Mouse (Mus musculus) right cerebral cortex, postnatal 4 days (tissue): ENCODE data around the gene Cnot11.
A peak's percentile ranks its signal among the peaks of the same experiment; 100 is the strongest.

ENCODE experiments used
- DNase-seq: peaks from one replicate; pipeline ENCODE4 v3.0.0-alpha.2; 2022

Gene Cnot11

GRCm38 (mm10) chr1:39535515-39536311, 921 bp downstream of the Cnot11 start:
- peak; percentile 95 for DNase-seq

GRCm38 (mm10) chr1:39536701-39537100, 1.9 kb downstream of the Cnot11 start:
- DNase-seq = no peak

GRCm38 (mm10) chr1:39537631-39538380, 3.0 kb downstream of the Cnot11 start:
- DNase-seq = no peak

- no peak for DNase-seq
Measured at GRCm38 (mm10) chr1:39540592-39540991, 5.8 kb downstream of the Cnot11 start.

GRCm38 (mm10) chr1:39545589-39545988, 10.8 kb downstream of the Cnot11 start:
- no peak for DNase-seq

GRCm38 (mm10) chr1:39546160-39546866, 11.5 kb downstream of the Cnot11 start:
- no peak for DNase-seq

GRCm38 (mm10) chr1:39547238-39547637, 12.4 kb downstream of the Cnot11 start:
- no peak for DNase-seq

- no peak for DNase-seq
Measured at GRCm38 (mm10) chr1:39549831-39550230, 15.0 kb downstream of the Cnot11 start.

GRCm38 (mm10) chr1:39555556-39556415, 21.0 kb downstream of the Cnot11 start:
- DNase-seq = no peak

- no peak for DNase-seq
Measured at GRCm38 (mm10) chr1:39559009-39559408, 24.2 kb downstream of the Cnot11 start.

GRCm38 (mm10) chr1:39561920-39562319, 27.1 kb downstream of the Cnot11 start:
- DNase-seq = no peak

- no peak for DNase-seq
Measured at GRCm38 (mm10) chr1:39563161-39563560, 28.4 kb downstream of the Cnot11 start.

GRCm38 (mm10) chr1:39564603-39565002, 29.8 kb downstream of the Cnot11 start:
- DNase-seq = no peak

- no peak for DNase-seq
Measured at GRCm38 (mm10) chr1:39568079-39568478, 33.3 kb downstream of the Cnot11 start.

GRCm38 (mm10) chr1:39571653-39572052, 36.9 kb downstream of the Cnot11 start:
- no peak for DNase-seq

GRCm38 (mm10) chr1:39573890-39574289, 39.1 kb downstream of the Cnot11 start:
- DNase-seq = no peak

GRCm38 (mm10) chr1:39575778-39576375, 41.1 kb downstream of the Cnot11 start:
- DNase-seq = no peak

GRCm38 (mm10) chr1:39576431-39577243, 41.8 kb downstream of the Cnot11 start:
- peak; percentile 67 for DNase-seq

GRCm38 (mm10) chr1:39577253-39577705, 42.5 kb downstream of the Cnot11 start, which contains the start of gene Rnf149:
Rnf149 (minus strand) TSS chr1:39577405.
- peak; percentile 95 for DNase-seq

- no peak for DNase-seq
Measured at GRCm38 (mm10) chr1:39578446-39578845, 43.7 kb downstream of the Cnot11 start.

GRCm38 (mm10) chr1:39579139-39579538, 44.3 kb downstream of the Cnot11 start:
- no peak for DNase-seq
